Mouse (Mus musculus): ENCODE measurements around the gene Ccl27b. TPM values are rescaled to one million over a fixed set of nuclear protein-coding genes. Genes with fewer than 3 reads are reported as not detected.
A peak's percentile ranks its signal among the peaks of the same experiment; 100 is the strongest.
"Not testable (repeated sequence)": the region's sequence is repeated elsewhere in the genome, so short reads cannot be mapped to it uniquely, and the experiment has no call there.

Gene Ccl27b
- polyA plus RNA-seq (2015; fragmentation: Nextera tagmentation; extraction: Ambion mirVana), result not detected in 2 replicates

DNA sequence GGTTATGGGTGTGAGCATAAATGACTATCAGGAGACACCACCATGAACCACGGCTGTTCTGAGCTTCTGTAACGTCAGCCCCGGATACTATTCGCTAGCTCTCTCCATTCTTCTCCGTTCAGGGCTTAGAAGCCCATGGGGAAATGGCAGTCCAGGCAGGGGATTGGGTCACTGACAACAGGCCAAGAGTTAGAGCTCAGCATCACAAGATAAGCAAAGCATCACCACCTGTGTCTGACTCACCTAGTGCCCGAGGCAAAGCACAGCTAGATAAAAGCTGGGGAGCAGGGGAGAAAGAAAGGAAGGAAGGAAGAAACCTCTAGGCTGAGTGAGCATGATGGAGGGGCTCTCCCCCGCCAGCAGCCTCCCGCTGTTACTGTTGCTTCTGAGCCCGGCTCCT is at the start of gene Ccl27b:
Gene Ccl27b, plus strand, starts transcription at position 301 of the 400 bp plus-strand sequence.
- H3K4me1 ChIP-seq; H3K36me3 ChIP-seq; H3K27me3 ChIP-seq; H3K9ac ChIP-seq (replicated peaks); H3K9me3 ChIP-seq; ATAC-seq (replicated peaks); H3K4me2 ChIP-seq (replicated peaks); H3K27ac ChIP-seq (replicated peaks); H3K4me3 ChIP-seq: not testable (repeated sequence)
- no CpG with 5 or more reads among the region's 9 CpGs for whole genome bisulfite sequencing

DNA sequence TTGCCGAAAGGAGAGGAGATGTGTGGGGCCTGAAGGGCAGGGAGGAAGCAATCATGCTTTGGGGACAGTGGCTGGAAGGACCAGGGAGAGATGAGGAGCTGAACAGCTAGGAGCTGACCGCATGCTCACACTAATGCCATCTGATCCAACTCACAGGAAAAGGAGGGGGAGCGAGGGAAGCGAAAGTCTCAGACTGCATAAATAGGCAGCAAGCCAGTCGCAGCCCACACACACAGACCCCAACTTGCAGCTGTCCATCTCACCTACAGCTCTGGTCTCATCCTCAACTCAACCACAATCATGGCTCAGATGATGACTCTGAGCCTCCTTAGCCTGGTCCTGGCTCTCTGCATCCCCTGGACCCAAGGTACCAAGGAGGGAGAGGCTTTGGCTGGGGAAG is 43.2 kb upstream of the Ccl27b start, which contains the start of gene Gm10591:
Gene Gm10591, plus strand, starts transcription at position 301 of the 400 bp plus-strand sequence.
- not testable (repeated sequence) for ATAC-seq (replicated peaks); H3K36me3 ChIP-seq; H3K27me3 ChIP-seq; H3K9ac ChIP-seq (replicated peaks); H3K4me2 ChIP-seq (replicated peaks); H3K27ac ChIP-seq (replicated peaks); H3K4me1 ChIP-seq; H3K4me3 ChIP-seq; H3K9me3 ChIP-seq
- WGBS, result no CpG with 5 or more reads among the region's 5 CpGs

DNA sequence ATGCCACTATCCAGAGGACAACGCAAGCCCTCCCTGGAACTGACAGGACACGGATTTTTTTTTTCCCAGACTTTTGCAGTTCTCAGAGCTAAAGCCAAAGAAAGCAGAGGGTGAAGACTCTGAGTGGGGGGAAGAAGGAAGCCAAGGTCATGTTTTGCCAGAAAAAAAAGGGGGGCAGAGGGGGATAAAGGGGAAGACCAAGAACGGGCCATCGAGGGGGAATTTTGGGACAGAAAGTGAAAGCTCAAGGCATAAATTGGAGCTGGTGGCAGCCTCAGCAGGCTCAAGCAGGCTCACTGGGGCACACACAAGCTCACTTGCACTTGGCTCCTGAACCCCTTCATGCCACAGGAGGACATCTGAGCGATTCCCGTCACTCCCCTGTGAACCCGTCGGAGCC is 25.6 kb upstream of the Ccl27b start, which contains the start of gene Gm2564:
Gene Gm2564, plus strand, starts transcription at position 301 of the 400 bp plus-strand sequence.
- not testable (repeated sequence) for H3K27me3 ChIP-seq; H3K4me1 ChIP-seq; H3K4me3 ChIP-seq; H3K27ac ChIP-seq (replicated peaks); H3K9ac ChIP-seq (replicated peaks); H3K36me3 ChIP-seq; ATAC-seq (replicated peaks); H3K4me2 ChIP-seq (replicated peaks); H3K9me3 ChIP-seq
- WGBS, result no CpG with 5 or more reads among the region's 8 CpGs

DNA sequence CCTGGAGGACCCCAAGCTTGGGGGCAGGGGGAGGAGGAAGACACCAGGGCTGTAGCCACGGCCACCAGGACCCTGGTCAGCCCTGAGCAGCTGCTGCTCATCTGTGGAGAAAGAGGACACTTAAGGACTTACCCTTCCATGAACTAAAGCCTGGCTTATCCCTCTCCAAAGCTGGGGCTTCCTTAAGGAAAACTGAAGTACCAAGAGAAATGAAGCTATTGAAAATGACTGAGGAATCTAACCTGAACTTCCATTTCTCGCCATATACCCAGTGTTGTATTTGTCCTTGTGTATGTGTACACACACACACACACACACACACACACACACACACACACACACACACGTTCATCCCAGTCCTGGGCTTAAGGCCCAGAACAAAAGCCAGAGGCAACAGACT is 6.7 kb downstream of the Ccl27b start, which contains the start of gene Il11ra2:
Gene Il11ra2, minus strand, starts transcription at position 101 of the 400 bp plus-strand sequence.
- H3K9me3 ChIP-seq; H3K4me3 ChIP-seq; H3K36me3 ChIP-seq; ATAC-seq (replicated peaks); H3K9ac ChIP-seq (replicated peaks); H3K27ac ChIP-seq (replicated peaks); H3K27me3 ChIP-seq; H3K4me2 ChIP-seq (replicated peaks); H3K4me1 ChIP-seq: not testable (repeated sequence)
- no CpG with 5 or more reads among the region's 3 CpGs for WGBS

DNA sequence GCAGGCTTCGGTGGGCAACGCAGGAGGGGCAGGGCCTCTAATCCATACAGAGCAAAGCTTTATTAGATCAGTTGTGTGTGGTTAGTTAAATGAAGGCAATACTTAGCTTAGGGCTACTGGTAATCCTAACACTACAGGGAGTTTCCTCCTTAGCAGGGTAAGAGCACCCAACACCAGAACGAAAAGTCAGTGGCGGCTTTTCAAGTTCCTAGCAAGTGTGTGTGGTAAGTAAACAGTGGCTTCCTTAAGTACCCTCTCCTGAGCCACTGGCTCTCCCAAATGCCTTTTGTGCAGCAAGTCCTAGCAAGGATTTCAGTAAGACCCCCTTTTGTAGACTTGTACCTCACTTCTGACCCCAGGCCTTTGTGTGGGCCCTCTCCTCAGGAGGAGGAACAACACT is 20.4 kb downstream of the Ccl27b start:
- H3K27ac ChIP-seq (replicated peaks); H3K9me3 ChIP-seq; H3K36me3 ChIP-seq; H3K27me3 ChIP-seq; H3K4me2 ChIP-seq (replicated peaks); ATAC-seq (replicated peaks); H3K4me3 ChIP-seq; H3K9ac ChIP-seq (replicated peaks); H3K4me1 ChIP-seq: not testable (repeated sequence)
- WGBS, result no CpG with 5 or more reads among the region's 4 CpGs

DNA sequence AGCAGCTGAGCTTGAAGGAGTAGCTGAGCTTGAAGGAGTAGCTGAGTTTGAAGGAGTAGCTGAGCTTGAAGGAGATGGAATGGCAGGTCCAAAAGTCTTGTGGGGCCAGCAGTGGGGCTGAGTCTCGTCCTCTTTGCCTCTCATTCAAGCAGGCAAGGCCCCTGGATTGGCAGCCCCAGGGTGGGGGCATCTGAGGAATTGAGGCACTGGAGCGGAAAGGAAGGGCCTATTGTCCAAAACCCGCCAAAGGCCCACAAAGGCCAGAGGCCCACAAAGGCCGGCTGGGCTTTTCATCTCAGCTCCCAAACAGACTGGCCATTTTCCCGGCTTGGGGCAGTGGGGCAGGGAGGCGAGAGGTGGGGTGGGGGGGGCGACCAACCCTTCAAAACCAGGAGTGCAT is 24.3 kb downstream of the Ccl27b start:
- not testable (repeated sequence) for H3K4me1 ChIP-seq
- no CpG with 5 or more reads among the region's 7 CpGs for WGBS

DNA sequence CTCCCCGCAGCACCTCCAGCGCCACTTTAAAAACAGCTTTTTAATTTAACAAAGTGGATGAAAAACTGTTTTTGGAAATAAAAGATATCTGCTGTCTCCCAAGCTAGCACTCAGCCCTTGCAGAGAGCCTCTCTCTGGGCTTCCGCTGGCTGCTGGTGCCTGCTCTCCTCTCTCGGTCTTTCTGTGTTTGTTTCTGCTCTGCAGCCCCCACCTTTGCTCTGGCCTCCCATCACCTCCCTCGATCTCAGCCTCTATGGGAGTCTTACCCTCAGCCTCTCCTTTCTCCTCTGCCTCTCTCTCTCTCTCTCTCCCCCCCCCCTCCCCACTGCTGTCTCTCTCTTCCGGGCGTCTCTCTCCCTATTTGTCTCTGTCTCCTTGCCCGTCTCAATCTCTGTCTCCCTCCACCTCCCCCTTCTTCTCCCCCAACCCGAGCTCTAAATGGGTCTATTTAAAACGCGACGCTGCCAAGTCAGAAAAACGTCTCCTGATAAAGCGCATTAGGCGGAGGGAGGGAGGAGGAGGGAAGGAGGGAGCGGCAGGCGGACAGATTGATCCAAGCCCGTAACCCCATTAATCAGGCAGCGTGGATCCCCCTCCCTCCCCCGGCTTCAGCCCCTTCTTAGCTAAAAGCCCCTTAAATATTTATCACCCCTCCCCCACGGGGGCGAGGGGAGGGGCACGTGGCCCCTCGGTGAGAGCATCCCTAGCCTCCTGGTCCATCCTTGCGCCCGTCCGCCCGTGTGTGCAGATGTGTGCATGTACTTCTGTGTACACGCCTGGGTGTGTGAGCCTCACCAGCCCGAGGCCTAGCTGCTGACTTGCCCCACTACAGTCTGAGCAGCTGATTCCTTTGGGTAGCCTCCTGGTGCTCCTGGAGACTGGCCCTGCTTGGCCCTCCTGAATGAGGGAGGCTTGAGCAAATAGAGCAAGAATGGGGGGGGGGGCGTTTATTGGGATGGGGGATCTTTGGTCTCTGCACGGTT is 25.6 kb downstream of the Ccl27b start:
- not testable (repeated sequence) for H3K27ac ChIP-seq (replicated peaks); H3K27me3 ChIP-seq; H3K36me3 ChIP-seq; H3K4me1 ChIP-seq; H3K4me2 ChIP-seq (replicated peaks); H3K4me3 ChIP-seq; H3K9me3 ChIP-seq; H3K9ac ChIP-seq (replicated peaks)
- peak; percentile 68 for ATAC-seq (replicated peaks)
- WGBS, result no CpG with 5 or more reads among the region's 32 CpGs

More for the DNA sequence above, 24.3 kb downstream of the Ccl27b start:
- H3K4me2 ChIP-seq (replicated peaks); H3K36me3 ChIP-seq; H3K27me3 ChIP-seq; H3K9me3 ChIP-seq; H3K4me3 ChIP-seq; ATAC-seq (replicated peaks); H3K9ac ChIP-seq (replicated peaks); H3K27ac ChIP-seq (replicated peaks): not testable (repeated sequence)

DNA sequence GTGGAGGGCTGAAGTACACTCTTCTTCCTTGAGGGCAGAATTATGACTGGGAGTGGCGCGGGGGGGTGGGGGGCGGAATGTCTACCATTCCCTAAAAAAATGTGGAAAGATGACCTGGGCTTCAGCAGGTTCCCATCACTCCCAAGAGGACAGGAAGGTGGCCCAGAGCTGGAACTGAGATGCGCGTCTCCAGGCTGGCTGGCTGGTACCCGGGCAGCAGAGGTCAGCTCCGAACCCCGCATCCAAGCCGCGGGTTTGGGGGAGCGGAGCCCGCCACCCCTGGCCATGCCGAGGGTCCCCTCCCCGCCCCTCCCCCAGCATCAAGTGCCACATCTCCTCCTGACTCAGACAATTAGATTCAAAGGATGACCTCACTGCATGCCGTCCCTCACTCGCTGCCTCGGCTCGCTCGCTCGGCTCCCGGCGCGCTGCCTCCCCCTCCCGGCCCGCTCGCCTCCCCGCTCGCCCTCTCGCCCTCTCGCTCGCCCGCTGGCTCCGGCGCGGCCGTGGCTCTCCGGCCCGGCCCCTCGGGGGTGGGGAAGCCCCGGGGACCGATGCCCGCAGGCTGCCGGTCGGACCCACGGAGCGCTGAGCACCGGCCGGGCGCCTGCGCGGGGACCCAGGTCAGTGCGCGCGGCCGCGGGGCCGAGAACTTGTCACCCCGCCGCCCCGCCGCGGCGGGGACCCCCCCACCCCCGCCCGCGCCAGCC is 26.6 kb downstream of the Ccl27b start:
- H3K36me3 ChIP-seq; H3K27me3 ChIP-seq; H3K4me1 ChIP-seq; H3K4me2 ChIP-seq (replicated peaks); H3K9me3 ChIP-seq; H3K27ac ChIP-seq (replicated peaks); H3K9ac ChIP-seq (replicated peaks); H3K4me3 ChIP-seq: not testable (repeated sequence)
- no CpG with 5 or more reads among the region's 66 CpGs for WGBS
- peak; percentile 53 for ATAC-seq (replicated peaks)

DNA sequence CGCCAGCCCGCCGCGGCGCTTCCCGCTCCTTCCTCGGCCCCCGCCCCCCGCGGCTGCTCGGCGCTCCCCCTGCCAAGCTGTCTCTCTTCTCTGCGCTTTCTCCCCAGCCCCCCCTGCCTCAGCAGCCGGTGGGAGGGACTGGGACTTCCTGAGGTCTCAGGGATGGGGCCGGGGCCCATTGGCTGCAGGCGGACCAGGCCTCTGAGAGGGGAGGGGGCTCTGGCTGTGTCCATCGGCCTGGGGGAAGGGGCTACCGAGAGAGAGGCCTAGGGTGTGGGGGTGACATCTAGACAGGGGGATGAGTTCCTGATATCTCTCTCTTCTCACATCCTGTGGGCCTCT is 27.1 kb downstream of the Ccl27b start:
- peak; percentile 78 for ATAC-seq (replicated peaks)
- H3K4me3 ChIP-seq; H3K36me3 ChIP-seq; H3K27me3 ChIP-seq; H3K27ac ChIP-seq (replicated peaks); H3K4me1 ChIP-seq; H3K4me2 ChIP-seq (replicated peaks); H3K9ac ChIP-seq (replicated peaks); H3K9me3 ChIP-seq: not testable (repeated sequence)
- WGBS, result no CpG with 5 or more reads among the region's 18 CpGs

Other genes with a start within 250 kb of the Ccl27b start
- gene Gm21586, start 215.9 kb upstream of the Ccl27b start, polyA plus RNA-seq (2015; fragmentation: Nextera tagmentation; extraction: Ambion mirVana), result not detected in 2 replicates
- gene Gm2163, start 188.5 kb upstream of the Ccl27b start, polyA plus RNA-seq (2015; fragmentation: Nextera tagmentation; extraction: Ambion mirVana), result 0.09 and 0.19 TPM in 2 replicates
- gene Fam205a2, start 127.1 kb upstream of the Ccl27b start, polyA plus RNA-seq (2015; fragmentation: Nextera tagmentation; extraction: Ambion mirVana), result not detected in 2 replicates
- gene Gm10591, start 43.1 kb upstream of the Ccl27b start, polyA plus RNA-seq (2015; fragmentation: Nextera tagmentation; extraction: Ambion mirVana), result not detected in 2 replicates
- not detected in 2 replicates for gene Gm2564, start 25.5 kb upstream of the Ccl27b start, polyA plus RNA-seq (2015; fragmentation: Nextera tagmentation; extraction: Ambion mirVana)
- not detected in 2 replicates for gene Il11ra2, start 6.6 kb downstream of the Ccl27b start, polyA plus RNA-seq (2015; fragmentation: Nextera tagmentation; extraction: Ambion mirVana)
- gene 4930578G10Rik, start 80.3 kb downstream of the Ccl27b start, polyA plus RNA-seq (2015; fragmentation: Nextera tagmentation; extraction: Ambion mirVana), result 0.70 and 0.98 TPM in 2 replicates
- 0.43 and 0.51 TPM in 2 replicates for gene Ccl19, start 101.3 kb downstream of the Ccl27b start, polyA plus RNA-seq (2015; fragmentation: Nextera tagmentation; extraction: Ambion mirVana)
- gene Ccl21a, start 118.7 kb downstream of the Ccl27b start, polyA plus RNA-seq (2015; fragmentation: Nextera tagmentation; extraction: Ambion mirVana), result 0.59 and 0.80 TPM in 2 replicates
- 0.05 TPM in 1 of 2 replicates, not detected in the other for gene Fam205a1, start 198.6 kb downstream of the Ccl27b start, polyA plus RNA-seq (2015; fragmentation: Nextera tagmentation; extraction: Ambion mirVana)
- 0.41 and 0.51 TPM in 2 replicates for gene Gm12394, start 201.5 kb downstream of the Ccl27b start, polyA plus RNA-seq (2015; fragmentation: Nextera tagmentation; extraction: Ambion mirVana)
- 1.6 and 1.8 TPM in 2 replicates for gene Fam205c, start 219.0 kb downstream of the Ccl27b start, polyA plus RNA-seq (2015; fragmentation: Nextera tagmentation; extraction: Ambion mirVana)

Data from forebrain, embryonic 15.5 days (tissue).